Mouse (Mus musculus): Measurements from ENCODE around the gene Mrps23. TPM values are rescaled to one million over a fixed set of nuclear protein-coding genes. Genes with fewer than 3 reads are reported as not detected.

Mrps23 gene
- polyA plus RNA-seq, 1 experiment from 2014 or later: 59.4 TPM

GRCm38 (mm10) chr11:88161051-88161581 is 43.1 kb upstream of the Mrps23 start:
- Histone ChIP-seq H3K27me3 (replicated peaks; ENCODE audit: control insufficient read depth, insufficient read depth, low read length) (no peaks in the 10 kb centered on the region), H3K27ac (replicated peaks; ENCODE audit: low read depth, low read length) (peak overlapping the region; percentile 78), H3K9ac (ENCODE audit: low read depth, low read length) (peak overlapping the region; percentile 54), H3K4me2 (ENCODE audit: low read depth, low read length) (peak overlapping the region; percentile 74), H3K4me3 (ENCODE audit: low read depth, low read length) (peak overlapping the region; percentile 34), H3K4me1 (ENCODE audit: control insufficient read depth, insufficient read depth, low read length) (peaks cover 61% of the 10 kb centered on the region), H3K36me3 (ENCODE audit: control insufficient read depth, insufficient read depth, low read length) (no peaks in the 10 kb centered on the region), H3K9me3 (ENCODE audit: control insufficient read depth, low read length) (no peaks in the 10 kb centered on the region)
- peak; percentile 42 for ATAC-seq (ENCODE audit: low read depth)
- peak; percentile 90 for DNase-seq (ENCODE audit: low spot score)
- WGBS: 4% methylated on average over 16 of the region's 33 CpGs

GRCm38 (mm10) chr11:88161651-88162362 is 42.4 kb upstream of the Mrps23 start:
- Histone ChIP-seq H3K9ac (ENCODE audit: low read depth, low read length) (peak overlapping the region; percentile 54), H3K36me3 (ENCODE audit: control insufficient read depth, insufficient read depth, low read length) (no peaks in the 10 kb centered on the region), H3K9me3 (ENCODE audit: control insufficient read depth, low read length) (no peaks in the 10 kb centered on the region), H3K4me2 (ENCODE audit: low read depth, low read length) (peak overlapping the region; percentile 74), H3K27ac (replicated peaks; ENCODE audit: low read depth, low read length) (peak overlapping the region; percentile 78), H3K4me3 (ENCODE audit: low read depth, low read length) (peak overlapping the region; percentile 34), H3K27me3 (replicated peaks; ENCODE audit: control insufficient read depth, insufficient read depth, low read length) (no peaks in the 10 kb centered on the region), H3K4me1 (ENCODE audit: control insufficient read depth, insufficient read depth, low read length) (peaks cover 62% of the 10 kb centered on the region)
- WGBS: 10% methylated on average over 11 of the region's 15 CpGs
- DNase-seq (ENCODE audit: low spot score) (peak; percentile 83), ATAC-seq (ENCODE audit: low read depth) (peak; percentile 44)

GRCm38 (mm10) chr11:88162740-88163139 is 41.4 kb upstream of the Mrps23 start:
- DNase-seq (ENCODE audit: low spot score) (no peak), ATAC-seq (ENCODE audit: low read depth) (no peak)
- no peak overlapping the region for H3K9ac ChIP-seq (ENCODE audit: low read depth, low read length)
- H3K9me3 ChIP-seq (ENCODE audit: control insufficient read depth, low read length): no peaks in the 10 kb centered on the region
- no peak overlapping the region for H3K27ac ChIP-seq (replicated peaks; ENCODE audit: low read depth, low read length)
- no peak overlapping the region for H3K4me3 ChIP-seq (ENCODE audit: low read depth, low read length)
- no peak overlapping the region for H3K4me2 ChIP-seq (ENCODE audit: low read depth, low read length)
- WGBS: 55% methylated on average over 4 of the region's 4 CpGs
- no peaks in the 10 kb centered on the region for H3K36me3 ChIP-seq (ENCODE audit: control insufficient read depth, insufficient read depth, low read length)
- H3K4me1 ChIP-seq (ENCODE audit: control insufficient read depth, insufficient read depth, low read length): peaks cover 62% of the 10 kb centered on the region
- no peaks in the 10 kb centered on the region for H3K27me3 ChIP-seq (replicated peaks; ENCODE audit: control insufficient read depth, insufficient read depth, low read length)

- H3K4me2 ChIP-seq (ENCODE audit: low read depth, low read length): 0 out of 2 replicates have a peak overlapping the region, but pooled peaks have one; percentile 13
- H3K36me3 ChIP-seq (ENCODE audit: control insufficient read depth, insufficient read depth, low read length): no peaks in the 10 kb centered on the region
- ATAC-seq (ENCODE audit: low read depth) (no peak), DNase-seq (ENCODE audit: low spot score) (no peak)
- no peak overlapping the region for H3K4me3 ChIP-seq (ENCODE audit: low read depth, low read length)
- no peaks in the 10 kb centered on the region for H3K27me3 ChIP-seq (replicated peaks; ENCODE audit: control insufficient read depth, insufficient read depth, low read length)
- peaks cover 50% of the 10 kb centered on the region for H3K4me1 ChIP-seq (ENCODE audit: control insufficient read depth, insufficient read depth, low read length)
- H3K9me3 ChIP-seq (ENCODE audit: control insufficient read depth, low read length): no peaks in the 10 kb centered on the region
- H3K27ac ChIP-seq (replicated peaks; ENCODE audit: low read depth, low read length): peak overlapping the region; percentile 72
- 0 out of 2 replicates have a peak overlapping the region, but pooled peaks have one; percentile 17 for H3K9ac ChIP-seq (ENCODE audit: low read depth, low read length)
- WGBS: 63% methylated on average over 7 of the region's 7 CpGs
Measured at GRCm38 (mm10) chr11:88164213-88164723, 39.9 kb upstream of the Mrps23 start.

- H3K9me3 ChIP-seq (ENCODE audit: control insufficient read depth, low read length): no peaks in the 10 kb centered on the region
- 0 out of 2 replicates have a peak overlapping the region, but pooled peaks have one; percentile 17 for H3K9ac ChIP-seq (ENCODE audit: low read depth, low read length)
- H3K4me2 ChIP-seq (ENCODE audit: low read depth, low read length): peak overlapping the region; percentile 13; the same call in 1 of the 2 replicates
- no peaks in the 10 kb centered on the region for H3K27me3 ChIP-seq (replicated peaks; ENCODE audit: control insufficient read depth, insufficient read depth, low read length)
- peaks cover 45% of the 10 kb centered on the region for H3K4me1 ChIP-seq (ENCODE audit: control insufficient read depth, insufficient read depth, low read length)
- peak; percentile 81 for DNase-seq (ENCODE audit: low spot score)
- H3K27ac ChIP-seq (replicated peaks; ENCODE audit: low read depth, low read length): peak overlapping the region; percentile 72
- 12% methylated on average over 12 of the region's 15 CpGs for WGBS
- no peak overlapping the region for H3K4me3 ChIP-seq (ENCODE audit: low read depth, low read length)
- peak; percentile 32; the same call in 1 of the 2 replicates for ATAC-seq (ENCODE audit: low read depth)
- peaks cover 2% of the 10 kb centered on the region; the same call in 1 of the 2 replicates for H3K36me3 ChIP-seq (ENCODE audit: control insufficient read depth, insufficient read depth, low read length)
Measured at GRCm38 (mm10) chr11:88164801-88165377, 39.3 kb upstream of the Mrps23 start.

GRCm38 (mm10) chr11:88165683-88166364 is 38.4 kb upstream of the Mrps23 start:
- WGBS: 50% methylated on average over 10 of the region's 10 CpGs
- H3K4me1 ChIP-seq (ENCODE audit: control insufficient read depth, insufficient read depth, low read length): peaks cover 37% of the 10 kb centered on the region
- no peak overlapping the region for H3K4me3 ChIP-seq (ENCODE audit: low read depth, low read length)
- H3K36me3 ChIP-seq (ENCODE audit: control insufficient read depth, insufficient read depth, low read length): peaks cover 3% of the 10 kb centered on the region; the same call in 1 of the 2 replicates
- H3K27ac ChIP-seq (replicated peaks; ENCODE audit: low read depth, low read length): peak overlapping the region; percentile 72
- no peak for DNase-seq (ENCODE audit: low spot score)
- no peak for ATAC-seq (ENCODE audit: low read depth)
- 0 out of 2 replicates have a peak overlapping the region, but pooled peaks have one; percentile 28 for H3K9ac ChIP-seq (ENCODE audit: low read depth, low read length)
- no peaks in the 10 kb centered on the region for H3K9me3 ChIP-seq (ENCODE audit: control insufficient read depth, low read length)
- H3K27me3 ChIP-seq (replicated peaks; ENCODE audit: control insufficient read depth, insufficient read depth, low read length): no peaks in the 10 kb centered on the region
- H3K4me2 ChIP-seq (ENCODE audit: low read depth, low read length): 0 out of 2 replicates have a peak overlapping the region, but pooled peaks have one; percentile 11

GRCm38 (mm10) chr11:88166471-88166870 is 37.7 kb upstream of the Mrps23 start:
- DNase-seq (ENCODE audit: low spot score) (no peak), ATAC-seq (ENCODE audit: low read depth) (no peak)
- Histone ChIP-seq H3K27me3 (replicated peaks; ENCODE audit: control insufficient read depth, insufficient read depth, low read length) (no peaks in the 10 kb centered on the region), H3K9ac (ENCODE audit: low read depth, low read length) (no peak overlapping the region), H3K4me1 (ENCODE audit: control insufficient read depth, insufficient read depth, low read length) (peaks cover 31% of the 10 kb centered on the region), H3K4me3 (ENCODE audit: low read depth, low read length) (no peak overlapping the region), H3K27ac (replicated peaks; ENCODE audit: low read depth, low read length) (0 out of 2 replicates have a peak overlapping the region, but pooled peaks have one; percentile 72), H3K9me3 (ENCODE audit: control insufficient read depth, low read length) (no peaks in the 10 kb centered on the region), H3K4me2 (ENCODE audit: low read depth, low read length) (no peak overlapping the region), H3K36me3 (ENCODE audit: control insufficient read depth, insufficient read depth, low read length) (peaks cover 3% of the 10 kb centered on the region; the same call in 1 of the 2 replicates)
- WGBS: 89% methylated on average over 7 of the region's 7 CpGs

- H3K36me3 ChIP-seq (ENCODE audit: control insufficient read depth, insufficient read depth, low read length): peaks cover 3% of the 10 kb centered on the region; the same call in 1 of the 2 replicates
- WGBS: 66% methylated on average over 3 of the region's 3 CpGs
- H3K9me3 ChIP-seq (ENCODE audit: control insufficient read depth, low read length): no peaks in the 10 kb centered on the region
- H3K27me3 ChIP-seq (replicated peaks; ENCODE audit: control insufficient read depth, insufficient read depth, low read length): no peaks in the 10 kb centered on the region
- ATAC-seq (ENCODE audit: low read depth) (no peak), DNase-seq (ENCODE audit: low spot score) (no peak)
- peaks cover 39% of the 10 kb centered on the region for H3K4me1 ChIP-seq (ENCODE audit: control insufficient read depth, insufficient read depth, low read length)
- H3K27ac ChIP-seq (replicated peaks; ENCODE audit: low read depth, low read length): no peak overlapping the region
- no peak overlapping the region for H3K9ac ChIP-seq (ENCODE audit: low read depth, low read length)
- no peak overlapping the region for H3K4me2 ChIP-seq (ENCODE audit: low read depth, low read length)
- H3K4me3 ChIP-seq (ENCODE audit: low read depth, low read length): no peak overlapping the region
Measured at GRCm38 (mm10) chr11:88168611-88169010, 35.6 kb upstream of the Mrps23 start.

Data from embryonic facial prominence, embryonic 14.5 days (tissue).